Mouse (Mus musculus) Patski (cell line): ENCODE data around the gene B230104I21Rik. TPM values are rescaled to one million over a fixed set of nuclear protein-coding genes. Genes with fewer than 3 reads are reported as not detected.
A peak's percentile ranks its signal among the peaks of the same experiment; 100 is the strongest.

ENCODE experiments used
- ATAC-seq: fragments of 100-300 bp; one replicate; pipeline ENCODE4 v1.8.0; 2021
- CTCF ChIA-PET: fragments of 350-600 bp; sonication (Branson Sonifier 250); formaldehyde crosslinking; loops from one replicate; lab custom pipeline; 2022; ENCODE audit warnings: inconsistent platforms; lab: Charles Lee
- POLR2A ChIA-PET: fragments of 350-600 bp; sonication (Branson Sonifier 250); formaldehyde crosslinking; loops from one replicate; lab custom pipeline; 2022; ENCODE audit warnings: antibody characterized with exemption, inconsistent platforms; lab: Charles Lee
- DNase-seq: peaks from one replicate; pipeline ENCODE4 v3.0.0-alpha.2; 2011; ENCODE audit warnings: low read depth, low spot score
- H3K27me3 ChIP-seq: fragments of 371-371 bp; one replicate; pipeline ENCODE4 v1.5.1; 2021
- CTCF ChIP-seq: fragments of 100-300 bp; IDR thresholded peaks from one replicate; pipeline ENCODE4 v1.5.1; 2021
- in situ Hi-C: fragments of 300-500 bp; cut with MboI; formaldehyde crosslinking; loops from 3 replicates; pipeline ENCODE4 v1.11.1; 2018; ENCODE audit warnings: low pct_unique_long_range_greater_than_20kb, mixed read lengths
- polyA plus RNA-seq: library from polyadenylated mRNA; unstranded; gene quantifications from one replicate; pipeline ENCODE4 v1.2.3, GENCODE M21; 2021

Gene B230104I21Rik
- polyA plus RNA-seq, 1 experiment from 2014 or later = not detected

GRCm38 (mm10) chr4:154312935-154313621 lies 22.8 kb upstream of the B230104I21Rik start:
- POLR2A ChIA-PET = no interaction called here

GRCm38 (mm10) chr4:154313622-154313967 lies 22.3 kb upstream of the B230104I21Rik start:
- DNase-seq (no peak), ATAC-seq (no peak)
- in situ Hi-C loops = loop anchor here (10.0 kb wide), 1 partner anchor 361 kb away; no protein-coding TSS in a partner anchor
- ChIA-PET CTCF (no interaction called here), POLR2A (no interaction called here)
- no peak for TF ChIP-seq CTCF
- peaks cover 12% of the 10 kb centered on the region for H3K27me3 ChIP-seq

More at GRCm38 (mm10) chr4:154312935-154313621, 22.8 kb upstream of the B230104I21Rik start:
- peaks cover 11% of the 10 kb centered on the region for H3K27me3 ChIP-seq
- CTCF ChIA-PET = no interaction called here
- in situ Hi-C loops = loop anchor here (10.0 kb wide), 1 partner anchor 362 kb away; no protein-coding TSS in a partner anchor
- DNase-seq (no peak), ATAC-seq (no peak)
- no peak for TF ChIP-seq CTCF

- POLR2A ChIA-PET = no interaction called here
- in situ Hi-C loops = loop anchor here (5.0 kb wide), 1 partner anchor 472 kb away; no protein-coding TSS in a partner anchor
- ATAC-seq = no peak
- CTCF ChIA-PET = no interaction called here
- H3K27me3 ChIP-seq = peaks cover 24% of the 10 kb centered on the region
- no peak for DNase-seq
- no peak for TF ChIP-seq CTCF
These were observed 10.5 kb upstream of the B230104I21Rik start for GRCm38 (mm10) chr4:154325410-154325809.

- DNase-seq (no peak), ATAC-seq (no peak)
- H3K27me3 ChIP-seq = peaks cover 17% of the 10 kb centered on the region
- CTCF ChIA-PET = interaction anchor here (0.9 to 1.2 kb wide), 4 partner anchors 15 to 469 kb away, joined by 3 to 4 read pairs (median 4); no protein-coding TSS in a partner anchor
- POLR2A ChIA-PET = no interaction called here
- TF ChIP-seq CTCF = no peak
- in situ Hi-C loops = loop anchor here (5.0 kb wide), 1 partner anchor 469 kb away; no protein-coding TSS in a partner anchor
These were observed 7.5 kb upstream of the B230104I21Rik start for GRCm38 (mm10) chr4:154328431-154328830.

GRCm38 (mm10) chr4:154328836-154329235 lies 7.1 kb upstream of the B230104I21Rik start:
- peaks cover 18% of the 10 kb centered on the region for H3K27me3 ChIP-seq
- no peak for TF ChIP-seq CTCF
- ATAC-seq (peak; percentile 57), DNase-seq (no peak)
- in situ Hi-C loops = loop anchor here (5.0 kb wide), 1 partner anchor 468 kb away; no protein-coding TSS in a partner anchor
- ChIA-PET CTCF (interaction anchor here (0.9 to 1.2 kb wide), 5 partner anchors 15 to 468 kb away, joined by 3 to 4 read pairs (median 3); no protein-coding TSS in a partner anchor), POLR2A (no interaction called here)

GRCm38 (mm10) chr4:154330001-154330400 lies 5.9 kb upstream of the B230104I21Rik start:
- ATAC-seq (no peak), DNase-seq (no peak)
- peaks cover 18% of the 10 kb centered on the region for H3K27me3 ChIP-seq
- POLR2A ChIA-PET = no interaction called here
- TF ChIP-seq CTCF = no peak
- in situ Hi-C loops = no loop called here
- CTCF ChIA-PET = no interaction called here

GRCm38 (mm10) chr4:154331271-154331670 lies 4.7 kb upstream of the B230104I21Rik start:
- CTCF ChIA-PET = no interaction called here
- ATAC-seq (no peak), DNase-seq (no peak)
- in situ Hi-C loops = no loop called here
- TF ChIP-seq CTCF = no peak
- POLR2A ChIA-PET = no interaction called here
- H3K27me3 ChIP-seq = peaks cover 21% of the 10 kb centered on the region

GRCm38 (mm10) chr4:154333300-154333699 lies 2.6 kb upstream of the B230104I21Rik start:
- no peak for ATAC-seq
- ChIA-PET POLR2A (no interaction called here), CTCF (no interaction called here)
- no peak for TF ChIP-seq CTCF
- in situ Hi-C loops = no loop called here
- H3K27me3 ChIP-seq = peaks cover 29% of the 10 kb centered on the region
- DNase-seq = no peak

GRCm38 (mm10) chr4:154334699-154335402 lies 1.1 kb upstream of the B230104I21Rik start:
- TF ChIP-seq CTCF = no peak
- peaks cover 36% of the 10 kb centered on the region for H3K27me3 ChIP-seq
- ChIA-PET CTCF (no interaction called here), POLR2A (no interaction called here)
- DNase-seq (no peak), ATAC-seq (no peak)
- in situ Hi-C loops = no loop called here

GRCm38 (mm10) chr4:154336650-154337049 lies 723 bp downstream of the B230104I21Rik start:
- ChIA-PET CTCF (no interaction called here), POLR2A (no interaction called here)
- peaks cover 33% of the 10 kb centered on the region for H3K27me3 ChIP-seq
- no peak for DNase-seq
- ATAC-seq = no peak
- in situ Hi-C loops = no loop called here
- no peak for TF ChIP-seq CTCF
